Mouse (Mus musculus) adrenal gland, postnatal 10 days (tissue): Measurements from ENCODE around the gene Gja5. TPM values are rescaled to one million over a fixed set of nuclear protein-coding genes. Genes with fewer than 3 reads are reported as not detected.

Experiments used
- DNase-seq: peaks from one replicate; pipeline ENCODE4 v3.0.0; 2021; ENCODE audit warnings: mixed read lengths
- long read RNA-seq, 2 experiments: library from polyadenylated mRNA; stranded (forward); transcript quantifications; one replicate each; pipeline ENCODE4 v2.0.0; 2021
- total RNA-seq, 2 experiments: library from RNA; stranded (reverse); gene quantifications; 2 replicates each; pipeline ENCODE4 v1.2.3; 2021

Gene Gja5
- total RNA-seq, result 1 to 10 TPM; 3.9 to 4.4 TPM
- long read RNA-seq, experiment 1, partial matches to known transcripts, result 0 of 5 reads
- long read RNA-seq, experiment 1, other reads (novel, unspliced or antisense), result 1 of 5 reads
- long read RNA-seq, experiment 2, partial matches to known transcripts, result 0 of 3 reads
- long read RNA-seq, experiment 2, other reads (novel, unspliced or antisense), result 0 of 3 reads

DNA sequence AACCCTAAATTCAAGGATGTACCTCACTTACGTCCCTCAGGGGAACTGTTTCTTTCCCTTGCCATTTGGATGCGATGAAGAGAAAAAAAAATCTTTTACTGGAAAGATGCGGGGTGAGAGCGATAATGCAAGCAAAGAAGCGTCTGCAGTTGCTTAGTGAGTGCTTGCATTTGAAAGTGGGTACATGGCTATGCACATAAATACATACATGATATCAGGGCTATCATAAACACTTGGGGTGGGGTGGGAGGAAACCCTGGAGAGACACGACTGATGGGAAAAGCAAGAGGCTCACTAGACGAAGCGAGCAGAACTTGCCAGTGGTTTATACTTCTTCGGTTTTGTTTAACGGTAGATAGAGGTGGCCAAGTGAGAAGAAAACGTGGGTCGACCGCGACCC lies at the start of gene Gja5:
Gja5 (plus strand) TSS at position 301 of the 400 bp plus-strand sequence.
- DNase-seq, result no peak

DNA sequence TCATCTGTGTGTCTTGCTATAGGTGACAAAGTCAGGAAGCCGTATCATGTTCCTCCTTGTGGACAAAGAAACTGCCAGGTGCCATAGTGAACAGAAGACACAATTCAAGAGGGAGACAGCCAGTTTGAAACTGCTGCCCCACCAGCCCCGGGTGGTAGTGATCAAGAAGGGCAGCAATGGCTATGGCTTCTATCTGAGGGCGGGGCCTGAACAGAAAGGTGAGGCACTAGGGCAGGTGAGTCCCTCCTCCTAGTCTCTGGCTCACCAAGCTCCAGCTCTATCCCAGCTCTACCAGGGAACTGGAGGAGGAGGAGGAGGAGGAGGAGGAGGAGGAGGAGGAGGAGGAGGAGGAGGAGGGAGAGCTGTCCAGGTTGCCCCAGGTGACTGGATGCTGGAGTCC lies 48.7 kb upstream of the Gja5 start:
- DNase-seq, result no peak

DNA sequence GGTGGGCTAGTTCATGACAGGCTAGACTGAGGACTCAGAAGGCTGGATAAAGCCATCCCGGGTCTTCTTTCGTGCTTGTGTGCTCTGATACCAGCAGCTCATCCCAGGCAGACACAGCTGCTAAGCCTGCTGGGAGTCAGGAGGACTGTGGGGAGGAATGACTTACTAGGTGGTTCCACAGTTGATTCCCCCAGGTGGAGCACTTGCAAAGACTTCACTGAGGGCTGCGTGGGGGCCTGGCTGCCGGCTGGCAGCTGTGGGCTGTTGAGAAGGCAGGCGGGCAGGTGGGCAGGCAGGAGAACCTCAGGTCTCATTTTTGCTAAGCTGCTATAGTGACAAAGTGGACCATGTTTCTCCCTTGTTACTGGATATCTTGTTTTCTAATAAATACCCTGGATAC lies 44.0 kb upstream of the Gja5 start:
- DNase-seq, result no peak

DNA sequence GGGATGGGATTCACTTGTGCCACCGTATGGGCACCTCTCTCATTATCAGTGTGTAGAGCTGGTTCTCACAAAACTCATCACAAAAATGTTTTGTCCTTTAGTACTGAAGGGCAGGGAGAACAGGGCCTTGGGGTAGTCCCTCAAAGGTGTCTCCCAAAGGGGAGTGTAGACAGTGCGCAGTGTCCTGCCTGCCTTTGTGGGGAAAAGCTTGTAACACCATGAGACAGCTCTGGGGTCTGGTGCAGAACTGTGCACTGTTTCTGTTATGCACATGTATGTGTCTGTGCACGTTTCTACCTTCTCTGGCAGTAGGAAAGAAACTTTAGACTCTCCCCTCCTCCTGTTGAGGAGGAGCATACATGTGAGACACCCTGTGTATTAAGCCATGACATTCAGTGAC lies 36.6 kb upstream of the Gja5 start:
- no peak for DNase-seq

DNA sequence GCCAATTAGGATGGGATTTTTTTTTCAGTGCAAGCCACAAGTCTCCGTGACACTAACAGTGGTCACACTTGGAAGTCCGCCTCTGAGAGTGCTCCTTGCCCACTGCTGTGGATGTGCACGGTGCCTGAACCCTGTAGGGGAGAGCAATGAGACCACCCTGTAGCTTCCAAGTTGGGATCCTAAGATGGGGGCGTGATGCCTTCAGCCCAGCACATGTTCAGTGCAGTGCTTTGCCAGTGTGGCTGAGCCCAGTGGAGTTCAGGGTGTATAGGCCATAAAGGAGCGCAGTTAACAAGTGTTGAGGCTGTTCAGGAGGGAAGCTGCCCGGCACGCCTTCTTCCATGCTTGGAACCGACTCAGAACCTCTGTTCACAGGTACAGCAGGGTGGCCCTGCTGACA lies 35.9 kb upstream of the Gja5 start:
- no peak for DNase-seq

DNA sequence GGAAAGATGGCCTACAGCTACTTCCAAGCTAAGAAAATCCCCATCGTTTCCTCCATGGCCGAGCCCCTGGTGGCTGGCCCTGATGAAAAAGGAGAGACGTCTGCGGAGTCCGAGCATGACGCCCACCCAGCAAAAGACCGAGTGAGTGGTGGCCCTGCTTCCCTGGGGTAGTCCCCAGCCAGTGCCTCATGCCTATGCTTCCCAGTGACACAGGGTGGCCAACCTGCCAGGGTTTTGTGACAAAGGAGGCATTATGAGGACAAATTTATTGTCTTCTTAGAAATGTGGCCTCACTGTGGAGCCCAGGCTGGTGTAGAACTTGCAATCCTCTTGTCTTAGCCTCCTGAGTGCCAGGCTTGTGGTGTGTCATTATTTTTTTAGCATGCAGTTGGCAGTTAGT lies 35.4 kb upstream of the Gja5 start:
- DNase-seq, result no peak

DNA sequence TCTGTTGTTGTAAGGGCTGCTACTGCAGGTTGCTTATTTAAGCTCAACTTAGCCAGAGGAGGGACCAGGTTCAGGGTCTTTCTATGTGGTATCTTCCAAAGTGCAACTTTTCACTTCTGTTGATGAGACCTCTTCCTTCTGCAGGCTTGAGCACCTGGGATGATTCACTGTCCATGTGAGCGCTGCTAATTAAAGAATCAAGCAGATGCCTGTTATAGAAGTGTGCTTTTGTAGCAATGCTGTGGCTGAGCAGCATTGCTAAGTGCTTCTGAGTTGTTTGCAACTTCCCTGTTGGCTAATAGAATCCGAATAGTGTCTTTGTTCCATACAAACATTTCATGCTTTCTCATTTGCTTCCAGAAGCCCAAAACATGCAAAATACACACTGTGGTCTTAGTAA lies 34.2 kb upstream of the Gja5 start:
- no peak for DNase-seq

DNA sequence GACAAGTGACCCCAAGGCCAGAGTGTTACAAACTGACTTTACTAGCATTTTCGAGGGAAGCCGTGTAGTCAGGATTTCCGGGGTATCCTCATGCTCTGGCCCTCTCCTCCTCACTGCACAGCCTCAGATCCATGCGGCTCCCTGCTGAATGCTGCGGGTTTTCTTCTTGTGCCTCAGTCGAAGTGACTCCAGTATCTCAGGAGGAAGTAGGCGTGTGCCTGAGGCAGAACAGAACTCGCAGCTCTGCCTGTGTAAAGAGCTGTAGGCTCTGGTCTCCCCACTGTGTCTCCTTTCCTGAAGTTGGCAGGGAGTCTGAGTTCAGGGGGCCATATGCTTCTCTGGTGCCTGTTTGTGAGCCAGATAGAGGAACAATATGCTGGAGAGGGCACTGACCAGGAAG lies 33.4 kb upstream of the Gja5 start:
- no peak for DNase-seq

DNA sequence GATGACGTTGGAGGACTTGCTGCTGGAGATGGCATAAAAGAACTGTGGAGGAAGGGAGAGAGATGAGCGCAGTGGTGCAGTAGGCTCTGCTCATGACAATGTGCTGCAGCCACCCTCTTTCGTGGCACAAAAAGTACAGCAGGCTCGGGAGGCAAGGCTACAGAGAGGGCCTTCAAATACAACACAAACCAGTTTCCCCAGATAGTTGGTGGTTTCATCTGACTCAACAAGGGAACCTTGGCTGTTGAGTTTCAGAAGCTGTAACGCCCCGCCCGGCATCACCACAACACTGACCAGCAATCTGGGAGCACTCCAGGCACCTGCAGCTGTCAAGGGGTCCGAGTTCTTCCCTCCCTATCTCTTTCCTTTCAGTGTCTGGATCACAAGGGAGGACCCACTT lies 32.0 kb upstream of the Gja5 start:
- DNase-seq, result no peak

DNA sequence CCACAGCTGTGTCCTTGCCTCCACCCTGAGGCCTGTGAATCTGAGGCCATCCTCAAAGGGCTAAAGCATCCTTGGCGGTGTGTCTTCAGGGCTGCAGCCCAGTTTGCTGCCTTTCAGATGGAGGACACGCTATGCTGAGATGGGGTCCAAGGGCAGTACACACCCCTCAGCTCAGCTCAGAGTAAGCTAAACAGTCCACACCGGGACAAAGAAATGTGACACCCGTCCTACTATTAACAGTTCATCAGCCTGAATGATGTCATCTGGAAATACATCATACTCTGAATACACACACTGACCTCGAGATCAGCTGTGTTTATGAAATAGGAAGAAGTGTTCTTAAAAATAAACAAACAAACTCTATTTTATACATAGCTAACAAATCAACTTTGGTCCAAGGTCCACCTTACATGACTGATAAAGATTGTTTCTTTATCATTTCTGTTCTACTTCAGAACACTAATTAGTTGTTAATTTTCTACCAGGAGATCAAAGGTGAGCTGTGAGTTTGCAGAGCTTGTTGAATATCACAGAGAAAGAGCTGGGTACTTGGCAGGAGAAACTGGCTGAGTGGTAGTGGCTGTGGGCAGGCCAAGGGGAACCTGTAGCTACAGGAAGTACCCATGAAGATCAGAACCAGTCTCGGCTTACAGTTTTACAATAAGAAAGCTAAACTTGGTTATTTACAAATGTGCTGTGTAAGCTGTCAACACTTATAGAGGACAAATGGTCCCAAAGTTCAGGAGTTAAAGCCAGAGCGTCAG lies 29.5 kb upstream of the Gja5 start:
- no peak for DNase-seq

DNA sequence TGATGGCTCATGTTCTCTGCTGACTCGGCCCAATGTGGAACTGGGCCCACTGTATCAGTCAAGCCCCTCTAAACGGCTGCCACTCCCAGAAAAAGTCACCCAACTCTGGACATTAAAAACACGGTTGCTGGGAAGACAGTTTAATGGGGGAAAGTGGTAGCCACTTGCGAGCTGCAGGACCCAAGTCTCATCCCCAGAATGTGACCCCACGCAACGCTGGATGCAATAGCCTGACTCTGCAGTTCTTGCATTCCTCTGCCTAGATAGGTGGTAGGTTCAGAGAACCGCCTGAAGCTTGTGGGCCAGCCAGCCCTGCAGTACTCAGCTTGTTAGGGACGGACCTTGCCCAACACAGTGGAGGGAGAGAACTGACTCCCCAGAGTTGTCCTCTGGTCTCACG lies 25.0 kb upstream of the Gja5 start:
- no peak for DNase-seq

DNA sequence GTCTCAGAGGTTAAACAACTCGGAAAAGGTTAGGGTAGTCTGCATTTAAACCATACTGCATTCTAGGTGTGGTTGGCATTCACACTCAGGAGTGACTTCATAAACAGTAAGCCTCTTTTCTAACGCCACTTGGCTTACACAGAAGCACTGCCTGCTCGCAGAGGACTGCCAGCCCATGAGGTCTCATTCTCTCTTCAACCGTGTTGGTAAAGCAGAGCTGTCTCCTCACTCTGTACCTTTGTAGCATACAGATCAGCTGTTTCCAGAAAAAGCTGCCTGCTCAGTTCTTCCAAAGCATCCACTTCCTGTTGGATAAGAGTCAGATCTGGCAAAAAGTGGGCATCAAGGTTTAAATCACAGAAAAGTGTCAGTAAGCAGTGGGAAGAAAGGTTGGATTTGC lies 24.1 kb upstream of the Gja5 start:
- no peak for DNase-seq

DNA sequence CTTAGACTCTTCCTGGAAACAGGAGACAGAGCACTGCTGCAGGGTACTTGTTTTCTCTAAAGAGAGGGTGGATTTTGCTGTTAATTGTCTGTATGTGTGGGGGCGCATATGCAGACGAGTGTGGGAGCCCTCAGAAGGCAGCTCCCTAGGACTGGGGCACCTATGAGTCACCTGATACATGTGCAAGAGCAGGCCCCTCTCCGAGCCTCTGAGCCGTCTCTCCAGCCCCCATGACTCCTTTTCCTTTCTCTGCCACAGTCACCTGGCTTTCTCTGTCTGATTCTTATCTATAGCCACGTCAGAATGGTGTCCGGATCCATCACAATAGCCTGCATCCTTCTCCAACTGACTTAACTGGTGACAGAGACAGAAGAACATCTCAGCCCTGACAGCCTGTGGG lies 22.9 kb upstream of the Gja5 start:
- DNase-seq, result no peak

DNA sequence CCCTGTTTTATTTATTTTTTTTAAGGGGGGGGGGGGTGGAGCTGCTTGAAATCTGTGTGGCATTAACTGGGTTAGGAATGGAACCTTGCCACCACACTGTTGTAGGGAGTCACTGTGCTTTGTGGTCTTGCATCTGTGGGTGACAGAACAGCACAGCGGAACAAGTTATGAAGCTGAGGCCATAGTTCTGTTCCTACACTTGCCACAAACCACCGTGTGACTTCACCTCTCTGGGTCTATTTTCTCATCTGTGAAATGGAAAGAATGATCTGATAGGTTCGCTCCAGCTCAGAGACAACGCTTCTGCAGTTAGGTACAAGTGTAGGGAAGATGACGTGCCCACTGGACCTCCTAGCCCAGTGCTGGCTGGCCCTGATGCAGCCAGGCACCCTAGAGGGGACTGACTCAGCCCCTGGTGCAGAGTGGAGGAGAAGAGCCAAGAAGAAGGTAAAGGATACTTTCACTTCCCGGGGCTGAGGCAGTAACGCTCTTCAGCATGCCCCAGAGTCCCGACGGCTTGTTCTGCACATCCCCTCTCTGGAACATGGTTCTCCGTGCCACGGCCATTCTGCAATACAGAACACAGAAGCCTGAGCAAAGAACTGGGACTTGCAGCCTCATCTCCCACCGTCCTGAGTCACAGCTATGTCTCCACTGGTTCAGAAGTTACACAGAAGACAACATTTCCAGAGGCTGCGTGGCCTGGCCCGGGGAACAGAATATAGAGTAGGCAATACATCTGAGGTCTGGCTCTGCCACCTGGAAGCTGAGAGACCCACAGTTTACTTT lies 22.2 kb upstream of the Gja5 start:
- DNase-seq, result no peak

DNA sequence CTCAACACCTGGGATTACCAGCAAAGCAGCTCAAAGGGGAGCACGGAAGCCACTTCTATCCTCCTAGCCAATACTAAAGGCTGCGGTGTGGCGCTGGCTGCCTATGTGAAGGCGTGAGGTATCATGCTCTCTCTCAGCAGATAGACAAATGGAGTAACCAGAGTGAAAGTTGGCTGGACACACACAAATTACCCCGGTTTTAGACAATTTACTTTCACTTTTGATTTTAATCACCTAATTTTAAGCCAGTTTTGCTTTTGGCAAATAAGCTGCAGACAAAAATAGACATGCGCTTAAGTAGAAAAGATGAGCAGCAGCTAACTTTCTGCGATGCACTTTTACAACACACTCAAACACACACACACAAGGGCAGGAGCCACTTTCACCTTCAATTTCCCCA lies 20.8 kb upstream of the Gja5 start:
- no peak for DNase-seq

DNA sequence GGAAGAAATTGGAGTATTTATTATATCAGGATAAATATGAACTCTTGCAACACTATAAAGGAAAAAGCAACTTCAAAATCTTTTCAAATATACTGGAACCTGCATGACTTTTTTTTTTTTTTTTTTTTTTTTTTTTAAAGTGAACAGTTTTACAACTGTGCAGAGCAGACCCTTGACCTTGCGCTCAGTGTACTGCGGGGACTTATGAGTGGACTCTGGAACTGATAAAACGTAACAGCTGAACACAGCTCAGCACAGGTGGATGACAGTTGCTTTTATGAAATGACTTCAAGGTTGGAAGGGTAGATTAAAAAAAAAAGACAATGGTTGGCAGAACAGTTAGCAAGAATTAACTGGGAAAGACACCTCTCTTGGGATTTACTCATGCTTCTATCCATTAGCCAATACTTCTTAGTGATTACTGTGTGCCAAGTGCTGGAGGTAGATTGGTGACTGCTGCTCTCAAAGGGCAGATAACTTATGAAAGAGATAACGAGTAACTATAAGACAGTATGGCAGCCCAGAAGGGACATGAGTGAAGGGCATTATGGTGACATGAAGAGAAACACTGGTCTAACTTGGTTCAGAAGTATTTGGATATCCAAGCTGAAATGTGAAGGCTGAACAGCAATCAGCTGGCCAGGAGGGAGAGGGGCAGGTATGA lies 2.0 kb upstream of the Gja5 start:
- no peak for DNase-seq

DNA sequence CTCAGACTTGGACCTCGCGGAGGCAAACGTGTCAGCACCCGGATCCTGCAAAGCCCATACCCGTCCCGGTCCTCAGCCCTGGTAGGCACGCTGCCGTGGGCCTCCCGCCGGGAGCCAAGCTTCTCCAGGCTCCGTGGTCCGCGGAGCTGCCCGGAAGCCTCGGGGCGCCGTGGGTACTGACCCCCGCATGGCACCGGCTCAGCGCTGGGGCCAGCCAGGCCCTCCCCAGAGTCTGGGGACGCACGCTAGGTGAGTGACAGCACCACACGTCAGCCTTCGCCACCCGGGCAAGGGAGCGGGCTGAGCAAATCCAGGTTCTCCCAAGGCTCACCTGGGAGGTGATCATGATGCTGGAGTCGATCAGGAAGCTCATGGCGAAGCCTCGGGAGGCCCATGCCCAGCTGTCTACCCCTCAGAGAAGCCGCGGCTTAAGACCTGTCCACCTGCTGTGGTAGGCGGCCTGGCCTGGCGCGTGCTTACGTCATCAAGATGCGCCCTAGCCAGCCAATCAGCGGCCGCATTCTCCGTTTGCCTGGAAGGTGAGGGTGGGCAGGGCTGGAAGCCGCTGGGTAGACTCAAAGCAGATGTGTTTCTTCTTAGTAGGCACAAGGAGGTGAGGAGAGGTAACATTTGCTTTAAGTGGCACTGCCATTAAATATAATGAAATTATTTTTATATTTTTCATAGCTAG lies 503 bp downstream of the Gja5 start, which contains the start of gene Gpr89:
Gpr89 (minus strand) TSS at position 496 of the 691 bp plus-strand sequence.
- peak; percentile 99 for DNase-seq

DNA sequence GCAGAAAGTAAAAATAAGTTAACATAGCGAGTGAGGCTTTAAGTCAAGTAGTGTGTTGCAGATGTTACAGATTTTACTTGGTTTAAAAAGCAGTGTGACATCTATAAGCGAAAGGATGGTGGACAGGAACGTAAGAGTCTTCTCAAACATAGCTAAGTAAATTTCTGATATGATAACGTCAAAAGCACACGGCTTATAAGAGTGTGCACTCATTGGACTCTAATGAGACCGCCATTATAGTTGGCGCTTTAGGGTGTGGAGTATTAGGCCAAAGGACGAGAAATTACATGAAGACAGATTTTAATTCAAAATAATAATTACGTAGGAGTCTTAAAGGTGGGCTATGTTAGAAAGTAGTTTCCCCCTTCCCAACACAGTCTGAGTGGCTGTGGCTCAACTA lies 1.1 kb downstream of the Gja5 start:
- DNase-seq, result no peak

DNA sequence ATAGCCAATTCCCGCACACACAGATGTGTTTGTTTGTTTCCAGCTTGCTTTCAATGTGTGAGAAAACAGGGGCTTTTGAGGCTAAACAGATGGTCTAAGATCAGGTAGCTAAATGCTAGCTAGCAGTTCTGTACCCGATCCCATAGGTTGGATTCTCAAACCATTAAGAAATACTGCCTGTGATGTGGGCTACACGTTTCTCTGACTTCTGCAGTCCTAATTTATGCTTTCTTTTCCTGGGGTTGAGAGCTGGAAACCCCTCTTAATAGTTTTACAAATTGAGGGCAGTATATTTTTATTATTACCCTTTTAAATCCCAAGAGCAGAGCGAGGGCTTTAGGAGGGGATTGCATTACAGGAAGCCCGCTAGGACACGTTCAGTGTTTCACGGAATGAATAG lies 16.5 kb downstream of the Gja5 start:
- DNase-seq, result no peak

DNA sequence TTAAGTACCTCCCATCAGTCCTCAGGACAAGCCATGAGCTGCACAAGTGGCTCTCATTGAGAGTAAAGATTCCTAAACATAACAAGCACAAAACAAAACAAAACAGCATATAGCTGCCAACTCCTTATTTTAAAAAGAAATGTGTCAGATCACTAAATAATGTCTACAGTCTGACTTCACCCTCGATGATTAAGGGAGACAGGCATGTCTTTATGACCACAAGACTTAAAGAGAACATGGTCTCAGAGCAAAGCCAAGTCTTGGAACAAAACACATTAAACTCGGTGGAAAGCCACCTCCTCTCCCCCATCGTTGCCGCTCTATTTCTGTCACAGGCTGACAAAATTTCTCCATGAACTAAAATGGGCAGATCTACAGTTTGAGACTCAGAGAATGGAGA lies 20.1 kb downstream of the Gja5 start:
- no peak for DNase-seq

DNA sequence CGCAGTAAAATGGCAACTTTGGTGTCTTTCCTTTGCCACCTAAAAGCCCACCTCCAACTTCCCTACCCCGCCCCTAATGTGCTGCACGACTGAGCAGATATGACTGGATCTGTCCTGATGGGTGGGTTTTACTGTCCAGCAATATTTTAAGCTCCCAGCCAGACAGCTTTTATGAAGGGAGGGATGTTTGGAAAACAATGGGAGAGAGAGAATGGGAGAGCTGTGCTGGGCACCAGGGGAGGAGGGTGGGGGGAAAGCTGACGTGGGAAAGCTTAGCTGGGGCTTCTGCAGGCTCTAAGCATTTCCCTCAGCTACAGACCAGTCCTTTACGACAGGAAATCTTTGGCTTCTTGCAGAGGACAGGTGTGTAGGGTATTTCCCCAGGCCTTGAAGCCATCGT lies 21.4 kb downstream of the Gja5 start, which contains the start of gene Gja8:
Gja8 (minus strand) TSS at position 101 of the 400 bp plus-strand sequence.
- no peak for DNase-seq

DNA sequence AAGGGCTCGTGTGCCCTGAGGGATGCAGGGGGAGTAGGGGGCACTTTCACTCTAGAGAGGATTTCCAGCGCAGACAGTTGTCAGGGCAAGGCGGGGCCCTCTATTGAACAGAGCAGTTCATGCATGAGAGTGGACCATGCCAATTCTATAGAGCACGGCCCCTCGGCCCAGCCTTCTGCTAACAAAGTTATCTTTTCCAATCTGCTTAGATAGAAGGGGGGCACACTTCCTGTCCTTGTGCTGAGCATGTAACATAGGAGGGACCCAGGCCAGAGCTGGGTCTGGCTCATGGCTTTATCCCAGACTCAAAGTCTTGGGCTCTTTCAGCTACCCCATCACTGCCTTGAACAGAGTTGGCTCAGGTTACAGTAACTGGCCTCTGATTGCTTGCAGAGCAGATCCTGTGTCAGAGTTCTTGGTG lies 26.8 kb downstream of the Gja5 start:
- DNase-seq, result peak; percentile 12
